Mouse (Mus musculus) layer of hippocampus, adult 18-20 months (tissue): ENCODE results near the gene Steap1. TPM values are rescaled to one million over a fixed set of nuclear protein-coding genes. Genes with fewer than 3 reads are reported as not detected.

ENCODE experiments used
- DNase-seq, 2 experiments: peaks; one replicate each; pipeline ENCODE4 v3.0.0; 2022; ENCODE audit warnings: low spot score in 2 of 2
- total RNA-seq, 2 experiments: library from RNA; stranded (reverse); gene quantifications; 2 replicates each; pipeline ENCODE4 v1.2.3; 2021

Steap1 gene
- total RNA-seq, 2 experiments from 2014 or later: 0.42 TPM; not detected in 1

GRCm38 (mm10) chr5:5688945-5689540 lies 60.1 kb downstream of the Steap1 start:
- DNase-seq: no peak

- no peak for DNase-seq
These were observed 60.9 kb downstream of the Steap1 start for GRCm38 (mm10) chr5:5688228-5688627.

- no peak for DNase-seq
These were observed 62.2 kb downstream of the Steap1 start for GRCm38 (mm10) chr5:5686973-5687372.

Other genes starting within 250 kb of the Steap1 start
- 10 to 100 TPM; 25.8 to 31.2 TPM for gene Cldn12, start 234.4 kb downstream of the Steap1 start, total RNA-seq
- gene Gtpbp10, start 189.8 kb downstream of the Steap1 start, total RNA-seq: 10 to 100 TPM in 1 of 2 experiments, 1 to 10 TPM in 1; 9.8 to 10.5 TPM
- gene Gm8773, start 175.5 kb downstream of the Steap1 start, total RNA-seq: not detected
- 10 to 100 TPM; 10.8 to 12.7 TPM for gene Cfap69, start 85.1 kb downstream of the Steap1 start, total RNA-seq
- 1 to 10 TPM; 5.0 to 6.4 TPM for gene Steap2, start 54.7 kb downstream of the Steap1 start, total RNA-seq